Mouse (Mus musculus): ENCODE measurements at regions not wholly inside any gene's neighbourhood (a gene's known extent, or its start where the extent isn't known, plus 50 kb on each side); places are given as distances from the start of the nearest gene placed in this dataset.

- no peak overlapping the region for H3K4me3 ChIP-seq (ENCODE audit: insufficient read depth, low read depth, low read length)
- H3K4me1 ChIP-seq (ENCODE audit: control insufficient read depth, insufficient read depth, low read length), result peaks cover 3% of the 10 kb centered on the region; the same call in 1 of the 2 replicates
- no peak overlapping the region for H3K9ac ChIP-seq (ENCODE audit: low read depth, low read length)
- H3K79me2 ChIP-seq (ENCODE audit: control insufficient read depth, insufficient read depth, low read length), result no peaks in the 10 kb centered on the region
- no peak for TF ChIP-seq CTCF (IDR thresholded peaks at IDR 0.05; ENCODE audit: low read depth, low read length)
- no peak for TF ChIP-seq POLR2A (IDR thresholded peaks at IDR 0.05; ENCODE audit: extremely low read depth, insufficient read depth, low read length)
- 98% methylated on average over 6 of the region's 6 CpGs for WGBS
- no peaks in the 10 kb centered on the region for H3K36me3 ChIP-seq (ENCODE audit: control insufficient read depth, insufficient read depth, low read length)
- no peak for DNase-seq (ENCODE audit: extremely low read depth, low read depth, low spot score)
- H3K27me3 ChIP-seq (ENCODE audit: control insufficient read depth, insufficient read depth, low read length), result no peaks in the 10 kb centered on the region
- no peak overlapping the region for H3K27ac ChIP-seq (replicated peaks; ENCODE audit: insufficient read depth, low read depth, low read length)
Measured at GRCm38 (mm10) chr10:8100489-8100888, 144.5 kb upstream of the Tab2 start.

GRCm38 (mm10) chr10:8095924-8096323 lies 139.9 kb upstream of the Tab2 start:
- no peak overlapping the region for H3K27ac ChIP-seq (replicated peaks; ENCODE audit: insufficient read depth, low read depth, low read length)
- 15% methylated on average over 2 of the region's 2 CpGs for WGBS
- peak; percentile 71 for DNase-seq (ENCODE audit: extremely low read depth, low read depth, low spot score)
- H3K79me2 ChIP-seq (ENCODE audit: control insufficient read depth, insufficient read depth, low read length), result no peaks in the 10 kb centered on the region
- no peak overlapping the region for H3K9ac ChIP-seq (ENCODE audit: low read depth, low read length)
- TF ChIP-seq CTCF (IDR thresholded peaks at IDR 0.05; ENCODE audit: low read depth, low read length) (no peak), POLR2A (IDR thresholded peaks at IDR 0.05; ENCODE audit: extremely low read depth, insufficient read depth, low read length) (no peak)
- H3K36me3 ChIP-seq (ENCODE audit: control insufficient read depth, insufficient read depth, low read length), result no peaks in the 10 kb centered on the region
- H3K27me3 ChIP-seq (ENCODE audit: control insufficient read depth, insufficient read depth, low read length), result no peaks in the 10 kb centered on the region
- H3K4me1 ChIP-seq (ENCODE audit: control insufficient read depth, insufficient read depth, low read length), result peaks cover 3% of the 10 kb centered on the region; the same call in 1 of the 2 replicates
- H3K4me3 ChIP-seq (ENCODE audit: insufficient read depth, low read depth, low read length), result no peak overlapping the region

DNA sequence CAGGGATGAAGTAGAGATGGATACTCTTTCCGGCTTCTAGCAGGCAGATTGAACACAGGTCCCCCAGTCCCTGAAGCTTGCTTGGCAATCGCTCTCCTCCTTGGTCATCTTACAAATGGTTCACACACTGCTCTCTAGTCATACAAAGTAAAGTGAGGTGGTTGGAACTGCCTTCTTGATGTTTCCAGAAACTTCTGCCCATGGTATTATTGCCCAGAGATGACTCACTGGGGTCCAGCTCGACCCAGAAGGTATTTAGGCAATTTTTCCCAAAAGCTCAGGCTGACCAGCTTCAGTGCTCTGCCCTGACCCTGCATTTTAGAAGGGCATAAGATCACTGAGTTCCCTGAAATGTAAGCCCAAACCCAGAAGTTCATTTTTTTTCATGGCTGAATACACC lies 139.2 kb upstream of the Tab2 start:
- Histone ChIP-seq H3K9ac (ENCODE audit: low read depth, low read length) (no peak overlapping the region), H3K27ac (replicated peaks; ENCODE audit: insufficient read depth, low read depth, low read length) (no peak overlapping the region), H3K36me3 (ENCODE audit: control insufficient read depth, insufficient read depth, low read length) (no peaks in the 10 kb centered on the region), H3K79me2 (ENCODE audit: control insufficient read depth, insufficient read depth, low read length) (no peaks in the 10 kb centered on the region), H3K4me3 (ENCODE audit: insufficient read depth, low read depth, low read length) (no peak overlapping the region), H3K4me1 (ENCODE audit: control insufficient read depth, insufficient read depth, low read length) (peaks cover 4% of the 10 kb centered on the region; the same call in 1 of the 2 replicates), H3K27me3 (ENCODE audit: control insufficient read depth, insufficient read depth, low read length) (no peaks in the 10 kb centered on the region)
- TF ChIP-seq CTCF (IDR thresholded peaks at IDR 0.05; ENCODE audit: low read depth, low read length) (no peak), POLR2A (IDR thresholded peaks at IDR 0.05; ENCODE audit: extremely low read depth, insufficient read depth, low read length) (no peak)
- no peak for DNase-seq (ENCODE audit: extremely low read depth, low read depth, low spot score)
- WGBS, result 88% methylated on average over 3 of the region's 3 CpGs

DNA sequence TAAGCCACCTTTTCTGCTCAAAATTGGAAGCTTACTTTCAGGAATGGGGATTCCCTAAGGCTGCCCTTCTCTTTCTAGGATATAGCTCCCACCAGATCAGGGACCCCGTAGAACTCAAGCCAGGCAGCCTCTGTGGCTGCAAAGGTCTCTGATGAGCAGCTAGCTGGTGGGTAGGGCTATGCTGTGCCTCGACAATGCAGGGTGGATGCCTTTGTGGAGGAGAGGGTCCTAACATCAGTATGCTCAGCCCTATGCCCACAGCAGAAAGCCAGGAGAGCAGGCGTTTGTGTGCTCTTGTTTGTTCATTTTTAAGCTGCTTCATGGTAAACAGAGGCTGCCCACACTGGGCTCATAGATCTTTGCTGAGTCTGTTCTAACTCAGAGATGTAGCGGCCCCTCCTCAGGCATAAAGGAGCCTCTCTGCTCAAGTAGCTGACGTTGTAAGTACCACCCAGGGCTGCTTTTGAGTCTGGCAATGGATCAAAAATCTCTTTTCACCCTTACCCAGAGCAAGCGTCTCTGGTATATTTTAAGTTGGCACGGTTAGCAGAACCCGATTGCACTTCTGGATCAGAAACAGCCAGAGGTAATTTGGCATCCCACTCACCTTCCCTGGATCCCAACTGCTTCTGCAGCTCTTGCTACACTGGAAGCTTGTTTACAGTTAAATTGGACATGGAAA lies 136.0 kb upstream of the Tab2 start:
- Histone ChIP-seq H3K27ac (replicated peaks; ENCODE audit: insufficient read depth, low read depth, low read length) (no peak overlapping the region), H3K36me3 (ENCODE audit: control insufficient read depth, insufficient read depth, low read length) (no peaks in the 10 kb centered on the region), H3K9ac (ENCODE audit: low read depth, low read length) (no peak overlapping the region), H3K27me3 (ENCODE audit: control insufficient read depth, insufficient read depth, low read length) (no peaks in the 10 kb centered on the region), H3K4me1 (ENCODE audit: control insufficient read depth, insufficient read depth, low read length) (peaks cover 21% of the 10 kb centered on the region), H3K79me2 (ENCODE audit: control insufficient read depth, insufficient read depth, low read length) (no peaks in the 10 kb centered on the region), H3K4me3 (ENCODE audit: insufficient read depth, low read depth, low read length) (no peak overlapping the region)
- 48% methylated on average over 8 of the region's 8 CpGs for WGBS
- TF ChIP-seq CTCF (IDR thresholded peaks at IDR 0.05; ENCODE audit: low read depth, low read length), result no peak
- no peak for TF ChIP-seq POLR2A (IDR thresholded peaks at IDR 0.05; ENCODE audit: extremely low read depth, insufficient read depth, low read length)
- DNase-seq (ENCODE audit: extremely low read depth, low read depth, low spot score), result peak; percentile 37

- WGBS, result 23% methylated on average over 9 of the region's 9 CpGs
- no peak overlapping the region for H3K9ac ChIP-seq (ENCODE audit: low read depth, low read length)
- H3K4me1 ChIP-seq (ENCODE audit: control insufficient read depth, insufficient read depth, low read length), result peaks cover 19% of the 10 kb centered on the region
- H3K27ac ChIP-seq (replicated peaks; ENCODE audit: insufficient read depth, low read depth, low read length), result peak overlapping the region; percentile 22; the same call in 1 of the 2 replicates
- no peaks in the 10 kb centered on the region for H3K36me3 ChIP-seq (ENCODE audit: control insufficient read depth, insufficient read depth, low read length)
- TF ChIP-seq POLR2A (IDR thresholded peaks at IDR 0.05; ENCODE audit: extremely low read depth, insufficient read depth, low read length) (no peak), CTCF (IDR thresholded peaks at IDR 0.05; ENCODE audit: low read depth, low read length) (no peak)
- DNase-seq (ENCODE audit: extremely low read depth, low read depth, low spot score), result peak; percentile 79
- H3K79me2 ChIP-seq (ENCODE audit: control insufficient read depth, insufficient read depth, low read length), result no peaks in the 10 kb centered on the region
- no peaks in the 10 kb centered on the region for H3K27me3 ChIP-seq (ENCODE audit: control insufficient read depth, insufficient read depth, low read length)
- no peak overlapping the region for H3K4me3 ChIP-seq (ENCODE audit: insufficient read depth, low read depth, low read length)
Measured at GRCm38 (mm10) chr10:8089296-8089695, 133.3 kb upstream of the Tab2 start.

DNA sequence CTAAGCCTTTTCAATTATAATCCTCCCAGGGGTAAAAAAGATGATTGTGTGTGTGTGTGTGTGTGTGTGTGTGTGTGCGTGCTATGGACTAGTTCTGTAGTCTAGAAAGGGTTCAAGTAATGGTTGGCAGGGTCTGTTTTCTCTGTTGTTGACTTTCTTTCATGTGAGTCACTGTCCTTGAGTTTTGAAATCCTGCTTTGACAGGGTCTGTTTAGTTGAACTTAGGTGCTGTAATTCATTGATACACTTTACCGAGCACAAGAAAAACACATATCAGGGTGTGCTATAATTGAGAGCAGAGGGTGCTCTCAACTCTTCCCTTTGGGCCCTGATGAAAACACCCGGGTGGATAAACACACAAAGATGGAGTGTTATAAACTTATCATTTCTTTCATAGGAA lies 132.7 kb upstream of the Tab2 start:
- TF ChIP-seq CTCF (IDR thresholded peaks at IDR 0.05; ENCODE audit: low read depth, low read length), result no peak
- no peak for TF ChIP-seq POLR2A (IDR thresholded peaks at IDR 0.05; ENCODE audit: extremely low read depth, insufficient read depth, low read length)
- Histone ChIP-seq H3K36me3 (ENCODE audit: control insufficient read depth, insufficient read depth, low read length) (no peaks in the 10 kb centered on the region), H3K27ac (replicated peaks; ENCODE audit: insufficient read depth, low read depth, low read length) (no peak overlapping the region), H3K27me3 (ENCODE audit: control insufficient read depth, insufficient read depth, low read length) (no peaks in the 10 kb centered on the region), H3K4me1 (ENCODE audit: control insufficient read depth, insufficient read depth, low read length) (peaks cover 19% of the 10 kb centered on the region), H3K9ac (ENCODE audit: low read depth, low read length) (no peak overlapping the region), H3K79me2 (ENCODE audit: control insufficient read depth, insufficient read depth, low read length) (no peaks in the 10 kb centered on the region), H3K4me3 (ENCODE audit: insufficient read depth, low read depth, low read length) (no peak overlapping the region)
- 22% methylated on average over 3 of the region's 3 CpGs for WGBS
- peak; percentile 88 for DNase-seq (ENCODE audit: extremely low read depth, low read depth, low spot score)
